Mouse (Mus musculus) heart, embryonic 12.5 days (tissue): ENCODE measurements at regions not wholly inside any gene's neighbourhood (a gene's known extent, or its start where the extent isn't known, plus 50 kb on each side); places are given as distances from the start of the nearest gene placed in this dataset.

Source experiments
- ATAC-seq: fragments of 200-750 bp; cut with Nextera tagmentation; 2 replicates; pipeline ENCODE4 v1.8.0; 2017; ENCODE audit warnings: moderate TSS enrichment, moderate library complexity; ENCODE audit not compliant: insufficient number of reproducible peaks, low FRiP score
- H3K27ac ChIP-seq: fragments of 300-500 bp; sonication (generic); 2 replicates; pipeline ENCODE4 v1.5.1; 2016; ENCODE audit warnings: mild to moderate bottlenecking, moderate library complexity; ENCODE audit not compliant: poor library complexity, severe bottlenecking
- H3K27me3 ChIP-seq: fragments of 300-500 bp; sonication (generic); replicated peaks from 2 replicates; pipeline ENCODE4 v1.6.1; 2016; ENCODE audit warnings: mild to moderate bottlenecking, moderate library complexity
- H3K36me3 ChIP-seq: fragments of 300-500 bp; sonication (generic); 2 replicates; pipeline ENCODE4 v1.6.1; 2016; ENCODE audit warnings: mild to moderate bottlenecking, moderate library complexity
- H3K4me1 ChIP-seq: fragments of 300-500 bp; sonication (generic); replicated peaks from 2 replicates; pipeline ENCODE4 v1.6.1; 2016; ENCODE audit warnings: mild to moderate bottlenecking
- H3K4me2 ChIP-seq: fragments of 300-500 bp; sonication (generic); 2 replicates; pipeline ENCODE4 v1.6.1; 2016; ENCODE audit warnings: mild to moderate bottlenecking, moderate library complexity
- H3K4me3 ChIP-seq: fragments of 300-500 bp; sonication (generic); 2 replicates; pipeline ENCODE4 v1.5.1; 2016; ENCODE audit warnings: mild to moderate bottlenecking
- H3K9ac ChIP-seq: fragments of 300-500 bp; sonication (generic); 2 replicates; pipeline ENCODE4 v1.6.1; 2016; ENCODE audit warnings: mild to moderate bottlenecking, moderate library complexity
- H3K9me3 ChIP-seq: fragments of 300-500 bp; sonication (generic); replicated peaks from 2 replicates; pipeline ENCODE4 v1.6.1; 2016; ENCODE audit warnings: mild to moderate bottlenecking, moderate library complexity
- WGBS: fragments of 180-500 bp; shearing (Covaris S2); methylation state at CpG from one replicate; pipeline ENCODE4 v1.1.7; 2016; 5-methylcytosine and 5-hydroxymethylcytosine counted together

DNA sequence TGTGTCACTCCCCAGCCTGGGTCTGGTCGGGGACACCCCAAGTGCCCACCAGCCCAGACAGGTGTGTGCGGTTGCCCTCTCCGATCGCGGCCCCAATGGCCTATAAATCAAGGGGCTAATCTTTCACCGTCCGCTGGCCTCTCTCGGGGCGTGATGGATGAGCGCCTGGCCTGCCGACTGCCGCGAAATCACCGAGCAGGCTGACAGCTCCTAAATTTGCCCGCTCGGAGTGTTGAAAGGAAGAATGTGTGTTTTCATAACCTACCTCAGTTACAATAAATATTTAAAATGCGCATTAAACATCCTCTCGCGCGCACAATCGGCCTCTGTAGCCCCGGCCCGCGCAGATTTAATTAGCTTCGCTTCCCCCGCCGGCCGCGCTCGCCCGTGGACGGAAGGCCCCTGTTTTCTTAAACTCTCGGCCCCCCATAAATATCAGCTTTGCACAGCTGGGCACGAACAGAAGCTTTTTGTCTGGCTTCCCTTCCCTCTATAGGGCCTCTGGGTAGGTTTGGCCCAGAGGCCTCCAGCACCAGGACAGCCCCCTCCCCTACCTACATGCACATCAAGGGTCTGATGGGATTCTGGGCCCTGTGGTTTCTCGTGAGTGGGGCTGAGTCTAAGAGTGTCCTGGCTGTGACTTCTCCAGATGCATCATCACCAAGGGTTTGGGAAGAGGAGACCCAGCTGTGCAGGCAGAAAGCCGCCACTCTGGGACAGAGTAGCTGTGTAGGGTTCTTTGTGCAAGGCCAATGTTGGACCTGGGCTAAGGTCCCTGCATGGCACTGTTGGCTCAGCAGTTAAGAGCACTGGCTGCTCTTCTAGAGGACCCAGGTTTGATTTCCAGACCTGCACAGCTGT, 76.2 kb downstream of the Uncx start:
- Histone ChIP-seq H3K4me1 (peaks cover 3% of the 10 kb centered on the region; the same call in 1 of the 2 replicates), H3K9ac (no peak overlapping the region), H3K27ac (no peak overlapping the region), H3K27me3 (peaks cover 54% of the 10 kb centered on the region), H3K4me3 (no peak overlapping the region), H3K4me2 (peak overlapping the region; percentile 17; the same call in 1 of the 2 replicates), H3K9me3 (no peaks in the 10 kb centered on the region), H3K36me3 (no peaks in the 10 kb centered on the region)
- no peak for ATAC-seq
- 32% methylated on average over 36 of the region's 36 CpGs for WGBS

- Histone ChIP-seq H3K27me3 (peaks cover 21% of the 10 kb centered on the region; the same call in 1 of the 2 replicates), H3K4me1 (no peaks in the 10 kb centered on the region), H3K9me3 (peaks cover 12% of the 10 kb centered on the region), H3K27ac (no peak overlapping the region), H3K4me3 (no peak overlapping the region), H3K9ac (no peak overlapping the region), H3K4me2 (no peak overlapping the region), H3K36me3 (no peaks in the 10 kb centered on the region)
- ATAC-seq, result no peak
- 77% methylated on average over 22 of the region's 22 CpGs for whole genome bisulfite sequencing
Measured at GRCm38 (mm10) chr5:139625871-139626460, 82.7 kb downstream of the Uncx start.

- H3K27ac ChIP-seq, result no peak overlapping the region
- H3K4me1 ChIP-seq, result no peaks in the 10 kb centered on the region
- WGBS, result 33% methylated on average over 1 of the region's 1 CpGs
- no peaks in the 10 kb centered on the region for H3K36me3 ChIP-seq
- peaks cover 21% of the 10 kb centered on the region; the same call in 1 of the 2 replicates for H3K27me3 ChIP-seq
- H3K4me3 ChIP-seq, result no peak overlapping the region
- no peak for ATAC-seq
- no peak overlapping the region for H3K9ac ChIP-seq
- no peak overlapping the region for H3K4me2 ChIP-seq
- peaks cover 20% of the 10 kb centered on the region for H3K9me3 ChIP-seq
Measured at GRCm38 (mm10) chr5:139627552-139627951, 84.3 kb downstream of the Uncx start.

- no peaks in the 10 kb centered on the region for H3K4me1 ChIP-seq
- no peaks in the 10 kb centered on the region for H3K36me3 ChIP-seq
- WGBS, result 78% methylated on average over 2 of the region's 2 CpGs
- H3K9ac ChIP-seq, result no peak overlapping the region
- H3K4me2 ChIP-seq, result no peak overlapping the region
- no peak overlapping the region for H3K27ac ChIP-seq
- no peak for ATAC-seq
- 0 out of 2 replicates have a peak, but pooled peaks cover 7% of the 10 kb centered on the region for H3K27me3 ChIP-seq
- no peak overlapping the region for H3K4me3 ChIP-seq
- H3K9me3 ChIP-seq, result 0 out of 2 replicates have a peak, but pooled peaks cover 3% of the 10 kb centered on the region
Measured at GRCm38 (mm10) chr5:139637028-139637427, 93.7 kb downstream of the Uncx start.

GRCm38 (mm10) chr5:139640652-139641612, 95.2 kb downstream of the Micall2 start:
- no peak for ATAC-seq

DNA sequence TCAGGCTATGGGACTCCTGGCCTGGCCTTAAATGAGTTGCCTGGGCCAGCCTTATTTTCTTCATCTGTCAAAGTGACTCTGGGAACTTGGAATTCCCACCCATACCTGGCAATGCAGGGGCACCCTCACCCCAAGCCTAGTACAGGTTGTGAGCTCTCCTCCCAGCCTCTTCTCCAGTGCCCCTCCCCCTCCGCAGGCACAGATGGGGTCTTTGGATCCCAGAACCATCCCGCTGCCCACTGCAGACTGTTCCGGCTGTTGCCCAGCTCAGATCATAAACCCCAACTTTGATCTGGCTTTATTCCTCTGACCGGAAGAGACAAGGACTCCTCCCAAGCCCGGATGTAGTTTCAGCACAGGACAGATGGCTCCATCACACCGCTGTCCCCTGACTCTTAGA, 91.3 kb downstream of the Micall2 start:
- Histone ChIP-seq H3K36me3 (no peaks in the 10 kb centered on the region), H3K27me3 (peaks cover 54% of the 10 kb centered on the region), H3K9me3 (peaks cover 6% of the 10 kb centered on the region; the same call in 1 of the 2 replicates), H3K9ac (no peak overlapping the region), H3K27ac (no peak overlapping the region), H3K4me1 (no peaks in the 10 kb centered on the region), H3K4me3 (no peak overlapping the region), H3K4me2 (no peak overlapping the region)
- WGBS, result 80% methylated on average over 6 of the region's 6 CpGs
- no peak for ATAC-seq

More at GRCm38 (mm10) chr5:139640652-139641612, 95.2 kb downstream of the Micall2 start:
- H3K27ac ChIP-seq, result no peak overlapping the region
- H3K36me3 ChIP-seq, result no peaks in the 10 kb centered on the region
- no peak overlapping the region for H3K4me3 ChIP-seq
- no peak overlapping the region for H3K9ac ChIP-seq
- H3K9me3 ChIP-seq, result peaks cover 4% of the 10 kb centered on the region; the same call in 1 of the 2 replicates
- H3K4me1 ChIP-seq, result no peaks in the 10 kb centered on the region
- H3K4me2 ChIP-seq, result no peak overlapping the region
- 58% methylated on average over 16 of the region's 16 CpGs for WGBS
- H3K27me3 ChIP-seq, result peaks cover 27% of the 10 kb centered on the region; the same call in 1 of the 2 replicates

GRCm38 (mm10) chr5:139651041-139651440, 85.1 kb downstream of the Micall2 start:
- no peak overlapping the region for H3K9ac ChIP-seq
- H3K27me3 ChIP-seq, result peaks cover 36% of the 10 kb centered on the region
- H3K4me2 ChIP-seq, result no peak overlapping the region
- H3K9me3 ChIP-seq, result peaks cover under 1% of the 10 kb centered on the region; the same call in 1 of the 2 replicates
- H3K36me3 ChIP-seq, result no peaks in the 10 kb centered on the region
- WGBS, result 43% methylated on average over 4 of the region's 4 CpGs
- no peak for ATAC-seq
- H3K4me3 ChIP-seq, result no peak overlapping the region
- no peak overlapping the region for H3K27ac ChIP-seq
- H3K4me1 ChIP-seq, result no peaks in the 10 kb centered on the region
